Mouse (Mus musculus) central nervous system, embryonic 11.5 days (tissue): ENCODE measurements around the gene Rxfp3. TPM values are rescaled to one million over a fixed set of nuclear protein-coding genes. Genes with fewer than 3 reads are reported as not detected.

Source experiments
- polyA plus RNA-seq: library from polyadenylated mRNA; depleted of rRNA; stranded (reverse); fragments of >200 nt; gene quantifications from 2 replicates; pipeline ENCODE4 v1.2.3, GENCODE M21; 2012; rRNA removed

Gene Rxfp3
- polyA plus RNA-seq: 0.80 and 0.99 TPM in 2 replicates

GRCm38 (mm10) chr15:11037711-11038110 lies at the start of gene Rxfp3:
Gene Rxfp3 (minus strand): TSS chr15:11037991.

GRCm38 (mm10) chr15:11064558-11065411 lies 27.0 kb upstream of the Rxfp3 start, which contains the start of gene Adamts12:
Gene Adamts12 (plus strand): TSS chr15:11064790.

GRCm38 (mm10) chr15:11000421-11000820 lies 37.4 kb downstream of the Rxfp3 start, which contains the start of gene Slc45a2:
Gene Slc45a2 (plus strand): TSS chr15:11000721.

Other genes starting within 250 kb of the Rxfp3 start
- 0.84 and 12.2 TPM in 2 replicates for gene C1qtnf3, start 85.7 kb downstream of the Rxfp3 start, polyA plus RNA-seq
- 7.6 and 10.1 TPM in 2 replicates for gene Amacr, start 56.2 kb downstream of the Rxfp3 start, polyA plus RNA-seq
- gene Slc45a2, start 37.3 kb downstream of the Rxfp3 start, polyA plus RNA-seq: 0.05 and 0.11 TPM in 2 replicates
- gene Adamts12, start 26.8 kb upstream of the Rxfp3 start, polyA plus RNA-seq: 2.4 and 3.8 TPM in 2 replicates